Mouse (Mus musculus): ENCODE data around the gene Gm21987.

The Gm21987 gene

DNA sequence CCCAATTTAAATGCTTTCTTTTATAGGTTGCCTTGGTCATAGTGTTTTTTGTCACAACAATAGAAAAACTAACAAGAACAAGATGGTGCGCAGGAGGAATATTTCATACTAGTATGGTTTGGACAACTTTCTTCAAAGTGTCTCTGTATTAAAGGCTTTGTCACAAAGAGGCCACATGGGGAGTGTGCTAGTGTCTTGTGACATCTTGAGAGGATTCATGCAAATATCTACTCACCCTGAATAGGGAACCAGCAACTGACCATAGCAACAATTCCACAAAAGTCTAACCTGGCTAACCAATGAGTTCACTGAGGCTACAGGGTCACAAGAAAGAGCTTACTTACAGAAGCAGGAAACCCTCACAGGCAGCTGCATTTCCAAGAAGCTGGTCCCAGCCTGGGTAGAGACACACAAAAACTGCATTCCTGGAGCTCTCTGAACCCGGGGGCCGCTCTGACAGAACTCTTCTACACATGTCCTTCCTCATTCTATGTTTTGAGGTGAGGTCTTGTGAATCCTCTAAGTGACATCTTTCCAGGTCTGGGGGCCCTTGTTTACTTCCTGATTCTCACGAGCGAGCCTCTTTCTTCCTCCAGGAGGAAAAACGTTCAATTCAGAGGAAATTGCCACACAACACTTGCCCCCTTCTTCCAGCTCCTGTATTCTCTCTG lies 48.4 kb downstream of the Gm21987 start:
- no peak for DNase-seq (ENCODE audit: low spot score)

DNA sequence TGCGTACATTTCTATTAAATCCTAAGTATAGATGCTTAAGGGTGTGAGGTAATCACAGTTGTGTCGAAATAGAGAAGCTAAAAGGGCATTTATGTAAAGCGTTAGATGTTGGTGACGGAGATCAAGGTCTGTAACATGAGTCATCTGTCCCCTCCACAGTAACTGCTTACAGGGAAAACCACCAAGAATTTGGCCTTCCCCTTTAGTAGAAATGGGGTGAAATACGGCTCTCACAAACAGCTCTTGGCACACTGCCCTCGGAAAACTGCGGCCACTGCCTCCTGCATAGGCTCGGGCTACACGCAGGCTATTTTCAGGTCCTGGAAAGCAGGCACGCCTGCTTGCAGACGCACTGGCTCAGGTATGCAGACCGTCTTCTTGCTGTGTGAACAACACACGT lies 49.3 kb downstream of the Gm21987 start:
- peak; percentile 55 for DNase-seq (ENCODE audit: low spot score)

DNA sequence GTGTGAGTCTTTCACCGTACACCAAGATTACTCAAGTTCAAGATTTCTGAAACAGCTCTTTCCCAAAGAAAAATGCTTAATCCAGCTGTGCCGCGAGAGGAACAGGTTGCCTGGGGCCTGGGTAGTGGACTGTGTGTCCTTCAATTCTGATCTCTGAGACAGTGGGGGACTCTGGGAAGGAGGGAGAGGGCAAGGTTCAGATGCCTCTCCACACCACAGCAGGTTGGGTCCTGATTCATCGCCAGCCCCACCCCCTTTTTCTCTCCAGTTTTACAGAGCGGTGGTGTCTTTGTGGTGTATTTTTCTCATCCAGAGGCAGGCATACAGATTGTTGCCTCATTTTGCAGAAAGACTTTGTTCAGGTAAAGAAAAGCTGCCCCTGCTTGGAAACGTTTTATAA lies 51.4 kb downstream of the Gm21987 start:
- DNase-seq (ENCODE audit: low spot score) = no peak

- DNase-seq (ENCODE audit: low spot score) = no peak
These were observed 52.2 kb downstream of the Gm21987 start for GRCm38 (mm10) chr16:38399076-38399475.

- peak; percentile 30 for DNase-seq (ENCODE audit: low spot score)
These were observed 52.8 kb downstream of the Gm21987 start for GRCm38 (mm10) chr16:38399531-38400231.

- DNase-seq (ENCODE audit: low spot score) = no peak
These were observed 53.6 kb downstream of the Gm21987 start for GRCm38 (mm10) chr16:38400311-38400960.

- no peak for DNase-seq (ENCODE audit: low spot score)
These were observed 54.6 kb downstream of the Gm21987 start for GRCm38 (mm10) chr16:38401468-38401867.

DNA sequence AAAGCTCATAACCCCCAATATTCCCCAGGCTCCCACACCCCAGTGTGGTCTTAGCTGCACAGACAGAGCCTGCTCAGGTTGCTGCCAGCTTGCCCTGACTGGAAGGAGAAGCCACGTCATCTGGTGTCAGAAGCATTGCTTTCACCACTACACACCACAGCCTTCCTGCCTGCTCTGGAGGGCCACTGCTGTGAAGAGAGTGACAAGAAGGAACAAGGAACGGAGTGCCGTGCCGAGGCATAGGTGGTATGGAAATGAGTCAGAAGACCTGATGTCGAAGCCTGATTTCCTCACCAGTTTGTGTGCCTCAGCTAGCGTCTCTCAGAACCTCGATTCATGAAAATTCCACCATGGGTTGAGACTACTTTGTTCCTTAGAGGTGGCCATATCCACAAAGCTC lies 56.8 kb downstream of the Gm21987 start:
- no peak for DNase-seq (ENCODE audit: low spot score)

- DNase-seq (ENCODE audit: low spot score) = no peak
These were observed 59.5 kb downstream of the Gm21987 start for GRCm38 (mm10) chr16:38406293-38406692.

- DNase-seq (ENCODE audit: low spot score) = no peak
These were observed 59.9 kb downstream of the Gm21987 start for GRCm38 (mm10) chr16:38406708-38407107.

DNA sequence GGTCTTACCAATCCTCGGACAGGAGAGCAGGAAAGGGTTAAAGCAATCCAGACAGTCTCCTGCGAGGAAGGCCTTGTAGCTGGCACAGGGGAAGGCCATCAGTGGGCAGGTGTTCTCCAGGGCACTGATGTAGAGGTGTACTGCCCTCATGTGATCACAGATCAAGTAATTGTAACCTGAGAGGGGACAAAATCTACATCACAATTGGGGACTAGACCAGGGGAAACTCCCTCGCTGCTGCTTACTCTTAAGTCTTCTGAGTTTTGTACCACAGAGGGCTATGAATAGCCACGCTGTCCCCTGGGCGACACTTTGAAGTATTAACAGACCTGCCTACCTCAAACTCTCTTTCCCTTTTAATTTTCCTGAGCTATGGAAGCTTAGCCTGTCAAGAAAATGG lies 60.7 kb downstream of the Gm21987 start:
- no peak for DNase-seq (ENCODE audit: low spot score)

- no peak for DNase-seq (ENCODE audit: low spot score)
These were observed 61.6 kb downstream of the Gm21987 start for GRCm38 (mm10) chr16:38408416-38408815.

All from ovary, postnatal 14 days (tissue).